Mouse (Mus musculus): ENCODE results near the gene Clba1. TPM values are rescaled to one million over a fixed set of nuclear protein-coding genes. Genes with fewer than 3 reads are reported as not detected.
A peak's percentile ranks its signal among the peaks of the same experiment; 100 is the strongest.

Clba1 gene
- polyA plus RNA-seq, 1 experiment from 2014 or later: 7.0 TPM

- no peak overlapping the region for H3K27ac ChIP-seq (replicated peaks; ENCODE audit: low read depth, low read length)
- ATAC-seq (ENCODE audit: insufficient number of reproducible peaks, low FRiP score, low TSS enrichment, low read depth) (no peak), DNase-seq (ENCODE audit: low spot score) (no peak)
- 59% methylated on average over 13 of the region's 13 CpGs for WGBS
- H3K4me2 ChIP-seq (ENCODE audit: low read depth, severe bottlenecking): no peak overlapping the region
- H3K4me1 ChIP-seq (ENCODE audit: control insufficient read depth, insufficient read depth, low read length): peaks cover 12% of the 10 kb centered on the region
- no peak overlapping the region for H3K9ac ChIP-seq (ENCODE audit: low read length)
- peaks cover 13% of the 10 kb centered on the region; the same call in 1 of the 2 replicates for H3K27me3 ChIP-seq (ENCODE audit: control insufficient read depth, insufficient read depth, low read length)
- H3K9me3 ChIP-seq (ENCODE audit: control insufficient read depth, low read length): no peaks in the 10 kb centered on the region
- no peaks in the 10 kb centered on the region for H3K36me3 ChIP-seq (ENCODE audit: control insufficient read depth, insufficient read depth, low read length)
- no peak overlapping the region for H3K4me3 ChIP-seq (ENCODE audit: low read depth, low read length)
Observed at GRCm38 (mm10) chr12:112804046-112804445, 4.7 kb upstream of the Clba1 start.

GRCm38 (mm10) chr12:112806044-112806443 is 2.7 kb upstream of the Clba1 start:
- Histone ChIP-seq H3K4me3 (ENCODE audit: low read depth, low read length) (no peak overlapping the region), H3K27me3 (ENCODE audit: control insufficient read depth, insufficient read depth, low read length) (peaks cover 9% of the 10 kb centered on the region; the same call in 1 of the 2 replicates), H3K9me3 (ENCODE audit: control insufficient read depth, low read length) (no peaks in the 10 kb centered on the region), H3K9ac (ENCODE audit: low read length) (no peak overlapping the region), H3K4me1 (ENCODE audit: control insufficient read depth, insufficient read depth, low read length) (peaks cover 16% of the 10 kb centered on the region), H3K36me3 (ENCODE audit: control insufficient read depth, insufficient read depth, low read length) (no peaks in the 10 kb centered on the region), H3K27ac (replicated peaks; ENCODE audit: low read depth, low read length) (no peak overlapping the region), H3K4me2 (ENCODE audit: low read depth, severe bottlenecking) (no peak overlapping the region)
- DNase-seq (ENCODE audit: low spot score): no peak
- 76% methylated on average over 6 of the region's 6 CpGs for WGBS
- no peak for ATAC-seq (ENCODE audit: insufficient number of reproducible peaks, low FRiP score, low TSS enrichment, low read depth)

GRCm38 (mm10) chr12:112807796-112808195 is 941 bp upstream of the Clba1 start:
- Histone ChIP-seq H3K36me3 (ENCODE audit: control insufficient read depth, insufficient read depth, low read length) (no peaks in the 10 kb centered on the region), H3K27me3 (ENCODE audit: control insufficient read depth, insufficient read depth, low read length) (no peaks in the 10 kb centered on the region), H3K4me2 (ENCODE audit: low read depth, severe bottlenecking) (no peak overlapping the region), H3K27ac (replicated peaks; ENCODE audit: low read depth, low read length) (no peak overlapping the region), H3K4me1 (ENCODE audit: control insufficient read depth, insufficient read depth, low read length) (peaks cover 11% of the 10 kb centered on the region; the same call in 1 of the 2 replicates), H3K9ac (ENCODE audit: low read length) (no peak overlapping the region), H3K4me3 (ENCODE audit: low read depth, low read length) (no peak overlapping the region), H3K9me3 (ENCODE audit: control insufficient read depth, low read length) (no peaks in the 10 kb centered on the region)
- ATAC-seq (ENCODE audit: insufficient number of reproducible peaks, low FRiP score, low TSS enrichment, low read depth): no peak
- 86% methylated on average over 4 of the region's 4 CpGs for WGBS
- no peak for DNase-seq (ENCODE audit: low spot score)

- H3K9me3 ChIP-seq (ENCODE audit: control insufficient read depth, low read length): no peaks in the 10 kb centered on the region
- peaks cover 9% of the 10 kb centered on the region; the same call in 1 of the 2 replicates for H3K4me1 ChIP-seq (ENCODE audit: control insufficient read depth, insufficient read depth, low read length)
- no peaks in the 10 kb centered on the region for H3K36me3 ChIP-seq (ENCODE audit: control insufficient read depth, insufficient read depth, low read length)
- no peaks in the 10 kb centered on the region for H3K27me3 ChIP-seq (ENCODE audit: control insufficient read depth, insufficient read depth, low read length)
- H3K9ac ChIP-seq (ENCODE audit: low read length): peak overlapping the region; percentile 36
- peak overlapping the region; percentile 97 for H3K4me2 ChIP-seq (ENCODE audit: low read depth, severe bottlenecking)
- DNase-seq (ENCODE audit: low spot score) (no peak), ATAC-seq (ENCODE audit: insufficient number of reproducible peaks, low FRiP score, low TSS enrichment, low read depth) (no peak)
- H3K4me3 ChIP-seq (ENCODE audit: low read depth, low read length): peak overlapping the region; percentile 67
- H3K27ac ChIP-seq (replicated peaks; ENCODE audit: low read depth, low read length): no peak overlapping the region
- 78% methylated on average over 5 of the region's 5 CpGs for WGBS
Observed at GRCm38 (mm10) chr12:112808212-112808586, 538 bp upstream of the Clba1 start.

- no peaks in the 10 kb centered on the region for H3K9me3 ChIP-seq (ENCODE audit: control insufficient read depth, low read length)
- H3K36me3 ChIP-seq (ENCODE audit: control insufficient read depth, insufficient read depth, low read length): no peaks in the 10 kb centered on the region
- H3K27me3 ChIP-seq (ENCODE audit: control insufficient read depth, insufficient read depth, low read length): no peaks in the 10 kb centered on the region
- peak overlapping the region; percentile 67 for H3K4me3 ChIP-seq (ENCODE audit: low read depth, low read length)
- 21% methylated on average over 8 of the region's 8 CpGs for WGBS
- no peak overlapping the region for H3K27ac ChIP-seq (replicated peaks; ENCODE audit: low read depth, low read length)
- ATAC-seq (ENCODE audit: insufficient number of reproducible peaks, low FRiP score, low TSS enrichment, low read depth) (no peak), DNase-seq (ENCODE audit: low spot score) (no peak)
- peaks cover 9% of the 10 kb centered on the region; the same call in 1 of the 2 replicates for H3K4me1 ChIP-seq (ENCODE audit: control insufficient read depth, insufficient read depth, low read length)
- peak overlapping the region; percentile 97 for H3K4me2 ChIP-seq (ENCODE audit: low read depth, severe bottlenecking)
- peak overlapping the region; percentile 36 for H3K9ac ChIP-seq (ENCODE audit: low read length)
Observed at GRCm38 (mm10) chr12:112809641-112810040, 904 bp downstream of the Clba1 start.

GRCm38 (mm10) chr12:112810092-112810885 is 1.6 kb downstream of the Clba1 start:
- no peak overlapping the region for H3K27ac ChIP-seq (replicated peaks; ENCODE audit: low read depth, low read length)
- H3K4me3 ChIP-seq (ENCODE audit: low read depth, low read length): no peak overlapping the region
- WGBS: 68% methylated on average over 19 of the region's 19 CpGs
- H3K4me2 ChIP-seq (ENCODE audit: low read depth, severe bottlenecking): no peak overlapping the region
- peaks cover 9% of the 10 kb centered on the region; the same call in 1 of the 2 replicates for H3K4me1 ChIP-seq (ENCODE audit: control insufficient read depth, insufficient read depth, low read length)
- ATAC-seq (ENCODE audit: insufficient number of reproducible peaks, low FRiP score, low TSS enrichment, low read depth): no peak
- no peaks in the 10 kb centered on the region for H3K9me3 ChIP-seq (ENCODE audit: control insufficient read depth, low read length)
- no peaks in the 10 kb centered on the region; the same call in 1 of the 2 replicates for H3K36me3 ChIP-seq (ENCODE audit: control insufficient read depth, insufficient read depth, low read length)
- no peak overlapping the region for H3K9ac ChIP-seq (ENCODE audit: low read length)
- no peak for DNase-seq (ENCODE audit: low spot score)
- no peaks in the 10 kb centered on the region for H3K27me3 ChIP-seq (ENCODE audit: control insufficient read depth, insufficient read depth, low read length)

- Histone ChIP-seq H3K4me3 (ENCODE audit: low read depth, low read length) (no peak overlapping the region), H3K36me3 (ENCODE audit: control insufficient read depth, insufficient read depth, low read length) (no peaks in the 10 kb centered on the region; the same call in 1 of the 2 replicates), H3K4me2 (ENCODE audit: low read depth, severe bottlenecking) (no peak overlapping the region), H3K9ac (ENCODE audit: low read length) (no peak overlapping the region), H3K4me1 (ENCODE audit: control insufficient read depth, insufficient read depth, low read length) (peaks cover 5% of the 10 kb centered on the region; the same call in 1 of the 2 replicates), H3K9me3 (ENCODE audit: control insufficient read depth, low read length) (no peaks in the 10 kb centered on the region), H3K27ac (replicated peaks; ENCODE audit: low read depth, low read length) (no peak overlapping the region), H3K27me3 (ENCODE audit: control insufficient read depth, insufficient read depth, low read length) (no peaks in the 10 kb centered on the region)
- ATAC-seq (ENCODE audit: insufficient number of reproducible peaks, low FRiP score, low TSS enrichment, low read depth) (no peak), DNase-seq (ENCODE audit: low spot score) (no peak)
- 86% methylated on average over 7 of the region's 7 CpGs for WGBS
Observed at GRCm38 (mm10) chr12:112813370-112813769, 4.6 kb downstream of the Clba1 start.

- H3K36me3 ChIP-seq (ENCODE audit: control insufficient read depth, insufficient read depth, low read length): peaks cover 6% of the 10 kb centered on the region; the same call in 1 of the 2 replicates
- H3K27ac ChIP-seq (replicated peaks; ENCODE audit: low read depth, low read length): no peak overlapping the region
- ATAC-seq (ENCODE audit: insufficient number of reproducible peaks, low FRiP score, low TSS enrichment, low read depth) (no peak), DNase-seq (ENCODE audit: low spot score) (no peak)
- H3K4me2 ChIP-seq (ENCODE audit: low read depth, severe bottlenecking): no peak overlapping the region
- 77% methylated on average over 14 of the region's 14 CpGs for WGBS
- H3K27me3 ChIP-seq (ENCODE audit: control insufficient read depth, insufficient read depth, low read length): no peaks in the 10 kb centered on the region
- no peak overlapping the region for H3K9ac ChIP-seq (ENCODE audit: low read length)
- no peak overlapping the region for H3K4me3 ChIP-seq (ENCODE audit: low read depth, low read length)
- H3K9me3 ChIP-seq (ENCODE audit: control insufficient read depth, low read length): no peaks in the 10 kb centered on the region
- no peaks in the 10 kb centered on the region for H3K4me1 ChIP-seq (ENCODE audit: control insufficient read depth, insufficient read depth, low read length)
Observed at GRCm38 (mm10) chr12:112814682-112815470, 6.1 kb downstream of the Clba1 start.
